Mouse (Mus musculus) thymus, postnatal 36 days (tissue): ENCODE data around the gene Teddm1a.

Experiments
- DNase-seq, 2 experiments: peaks; one replicate each; pipeline ENCODE4 v3.0.0; 2022; ENCODE audit warnings: mixed read lengths in 2 of 2

Gene Teddm1a

GRCm38 (mm10) chr1:153908208-153908607 lies 16.7 kb downstream of the Teddm1a start:
- DNase-seq = no peak

DNA sequence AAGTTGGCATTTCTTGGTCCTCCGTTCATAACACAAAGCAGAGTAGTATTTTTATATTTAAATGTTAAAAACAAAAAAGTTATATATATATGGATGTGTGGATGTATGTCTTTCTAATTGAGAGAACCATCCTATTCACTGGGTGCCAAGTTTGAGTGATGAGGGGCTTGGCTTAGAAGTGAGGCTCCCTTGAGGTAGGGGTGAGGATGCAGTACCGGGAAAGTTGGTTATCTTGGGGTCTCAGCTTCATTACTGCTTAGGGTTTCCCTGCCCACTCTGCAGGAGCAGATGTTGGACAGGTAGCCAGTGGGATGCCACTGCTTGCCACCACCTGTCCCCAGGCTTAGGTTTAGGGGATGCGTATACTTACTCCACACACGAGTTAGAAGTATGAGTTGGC lies 17.2 kb downstream of the Teddm1a start:
- no peak for DNase-seq

DNA sequence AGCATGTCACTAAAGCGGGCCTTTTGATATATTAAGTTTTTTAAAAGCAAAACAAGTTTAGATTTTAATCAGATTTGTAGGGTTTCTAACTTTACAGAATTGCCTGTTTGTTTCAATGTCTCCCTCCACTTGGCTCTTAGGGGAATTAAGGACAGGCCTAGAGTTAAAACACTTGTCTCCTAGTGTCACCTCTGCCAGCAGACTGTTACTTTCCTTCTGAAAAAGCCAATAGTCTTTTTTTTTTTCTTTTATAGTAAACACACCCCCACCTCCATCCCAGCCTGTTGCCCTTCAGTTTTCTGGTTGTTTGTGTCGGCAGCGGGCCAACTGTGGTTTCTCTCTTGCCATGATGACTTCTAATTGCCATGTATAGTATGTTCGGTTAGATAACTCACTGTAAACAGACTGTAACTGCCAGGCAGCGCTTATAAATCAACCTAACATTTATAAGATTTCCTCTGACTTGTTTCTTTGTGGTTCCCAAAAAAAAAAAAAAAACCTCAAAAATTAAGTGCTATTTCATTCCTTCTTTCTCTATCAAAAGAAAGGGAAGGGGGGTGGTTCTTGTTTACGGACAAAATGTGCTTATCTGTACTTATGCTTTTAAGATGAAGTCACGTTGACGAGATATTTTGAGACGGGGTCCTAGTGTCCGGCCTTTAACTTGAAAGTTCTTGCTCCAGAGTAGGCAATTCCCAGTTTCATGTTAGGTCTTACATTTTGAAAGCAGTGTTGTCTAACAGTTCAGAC lies 17.8 kb downstream of the Teddm1a start:
- no peak for DNase-seq

- DNase-seq = no peak
Measured at GRCm38 (mm10) chr1:153909963-153910291, 18.4 kb downstream of the Teddm1a start.

DNA sequence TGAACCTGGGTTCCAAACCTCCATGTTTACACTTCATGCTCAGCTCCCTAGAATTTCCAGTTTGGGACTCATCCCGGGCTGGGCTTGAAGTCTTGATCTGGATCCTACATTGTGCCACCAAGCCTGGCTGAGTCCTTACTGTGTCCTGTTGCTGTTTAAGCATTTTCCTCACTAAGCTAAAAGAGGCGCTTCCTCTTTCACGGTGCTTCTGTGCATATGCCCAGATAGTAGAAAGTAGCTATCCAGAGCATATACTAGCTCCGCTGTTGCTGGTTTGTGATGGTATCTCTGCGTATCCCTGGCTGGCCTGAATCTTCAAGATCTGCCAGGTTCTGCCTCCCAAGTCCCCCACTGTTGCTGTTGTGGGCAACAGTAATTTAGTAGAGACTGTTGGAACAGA lies 18.9 kb downstream of the Teddm1a start:
- no peak for DNase-seq

GRCm38 (mm10) chr1:153911276-153911795 lies 19.8 kb downstream of the Teddm1a start:
- no peak for DNase-seq

DNA sequence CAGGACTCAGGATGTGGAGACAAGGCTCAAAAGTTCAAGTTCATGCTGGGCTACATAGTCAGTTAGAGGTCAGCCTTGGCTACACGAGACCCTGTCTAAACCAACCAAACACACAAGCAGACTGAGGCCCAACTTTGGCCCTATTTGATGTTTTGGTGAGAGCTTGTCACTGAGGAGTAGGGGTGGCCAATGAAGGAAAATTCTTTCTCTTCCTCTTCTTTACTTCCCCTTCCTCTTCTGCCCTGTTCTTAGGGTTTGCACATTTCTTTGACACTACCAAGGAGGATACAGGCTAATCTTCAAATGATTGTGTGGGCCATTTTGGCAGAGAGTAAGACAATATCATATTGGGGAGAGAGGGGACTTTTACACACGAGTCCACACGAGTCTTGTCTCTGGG lies 22.3 kb downstream of the Teddm1a start:
- DNase-seq = no peak

GRCm38 (mm10) chr1:153918521-153919206 lies 27.1 kb downstream of the Teddm1a start:
- DNase-seq = no peak

- DNase-seq = no peak
Measured at GRCm38 (mm10) chr1:153921642-153922041, 30.1 kb downstream of the Teddm1a start.

- no peak for DNase-seq
Measured at GRCm38 (mm10) chr1:153922571-153923021, 31.1 kb downstream of the Teddm1a start.

DNA sequence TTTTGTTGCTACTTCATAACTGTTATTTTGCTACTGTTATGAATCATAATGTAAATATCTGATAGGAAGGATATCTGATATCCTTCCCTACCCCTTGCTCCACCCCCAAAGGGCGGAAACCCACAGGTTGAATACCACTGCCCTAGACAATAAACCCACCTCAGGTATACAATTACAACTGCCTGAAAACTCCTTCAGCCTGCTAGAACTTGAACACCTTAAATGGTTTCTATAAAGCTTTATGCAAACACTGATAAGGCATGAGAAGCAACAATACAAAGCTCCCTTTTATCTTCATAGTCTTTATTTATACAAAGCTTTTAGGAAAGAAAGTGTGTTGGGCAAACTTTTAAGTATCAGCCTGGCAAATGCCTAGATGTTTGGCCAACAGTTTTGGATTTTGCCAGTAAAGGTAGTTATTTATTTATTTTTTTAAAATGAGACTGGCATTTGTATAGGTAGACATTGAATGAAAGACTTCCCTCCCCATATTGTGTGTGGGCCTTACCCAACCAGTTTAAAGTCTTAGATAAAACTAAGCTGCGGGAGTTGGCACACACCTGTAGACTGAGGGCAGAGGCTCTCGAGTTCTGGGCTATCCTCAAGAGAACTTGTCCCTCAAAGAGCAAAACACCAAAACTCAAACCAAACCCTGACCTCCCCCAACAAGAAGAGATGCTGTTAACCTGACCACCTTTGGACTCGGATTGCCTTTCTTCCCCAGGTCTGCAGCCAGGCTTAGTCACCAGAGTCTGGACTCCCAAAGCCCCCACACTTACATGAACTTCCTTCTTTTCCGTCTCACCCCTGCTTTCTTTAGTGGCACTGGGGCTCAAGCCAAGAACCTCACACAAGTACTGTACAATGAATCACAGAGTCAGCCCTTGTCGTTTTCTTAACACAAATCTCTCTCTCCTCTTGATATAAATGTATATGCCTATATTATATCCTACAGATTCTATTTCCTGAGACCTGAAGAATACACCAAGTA lies 33.1 kb downstream of the Teddm1a start:
- no peak for DNase-seq

- no peak for DNase-seq
Measured at GRCm38 (mm10) chr1:153930431-153930830, 38.9 kb downstream of the Teddm1a start.

DNA sequence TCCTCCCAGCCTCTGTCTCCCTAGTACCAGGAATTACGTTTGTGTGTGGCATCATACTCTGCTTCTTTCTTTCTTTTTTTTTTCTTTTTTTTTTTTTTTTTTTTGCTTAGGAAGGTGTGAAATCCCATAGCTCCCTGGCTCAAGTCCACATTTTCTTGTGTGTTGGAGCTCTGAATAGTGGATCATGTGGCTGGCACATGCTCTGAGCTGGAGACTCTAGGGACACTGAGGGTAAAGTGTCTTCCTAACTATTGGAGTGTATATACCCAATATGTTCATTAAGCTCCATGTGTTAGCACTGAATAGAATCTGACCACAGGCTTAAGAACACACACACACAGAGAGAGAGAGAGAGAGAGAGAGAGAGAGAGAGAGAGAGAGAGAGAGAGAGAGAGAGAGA lies 42.2 kb downstream of the Teddm1a start:
- DNase-seq = no peak

- DNase-seq = no peak
Measured at GRCm38 (mm10) chr1:153935844-153936380, 44.4 kb downstream of the Teddm1a start.

GRCm38 (mm10) chr1:153937025-153937424 lies 45.5 kb downstream of the Teddm1a start:
- DNase-seq = no peak

- DNase-seq = no peak
Measured at GRCm38 (mm10) chr1:153940986-153941385, 49.4 kb downstream of the Teddm1a start.
